Comparison of ENCODE assay signal across 36 mouse cellular contexts in the genomic region with DNA sequence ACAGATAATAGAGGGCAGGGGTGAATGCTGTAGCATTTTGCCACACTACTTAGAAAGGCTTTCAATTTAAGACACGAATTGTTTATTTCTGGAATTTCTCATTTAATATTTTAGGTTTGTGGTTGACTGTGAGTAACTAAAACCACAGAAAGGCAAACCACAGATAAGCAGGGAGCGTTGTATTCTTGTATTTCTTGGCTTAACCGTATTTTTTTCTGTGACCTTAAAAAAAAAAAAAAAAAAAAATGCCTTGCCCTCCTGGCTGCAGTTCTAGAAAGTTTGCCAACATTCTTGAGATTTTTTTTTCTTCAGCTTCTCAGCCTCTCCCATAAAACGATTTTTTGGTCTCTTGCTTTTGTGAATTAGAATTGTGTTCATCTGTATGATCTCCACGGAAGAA. TPM values are rescaled to one million over a fixed set of nuclear protein-coding genes. Genes with fewer than 3 reads are reported as not detected.
DNase-seq lines count a peak whose midpoint lies in the region; ATAC-seq and TF ChIP-seq lines count a peak whose summit lies in the region.
"Had no signal": no experiment of that assay in that cellular context is flagged by ENCODE, and none has a peak within 500 bp of the region (broad histone marks: within the 10 kb centered on the region; RNA-seq: fewer than 3 reads in every experiment).

No protein-coding gene starts in this region.

- TF ChIP-seq EP300 in CH12.LX (IDR thresholded peaks at IDR 0.05; ENCODE audit: low read length): no peak

- no peak overlapping the region for H3K4me3 ChIP-seq in lung, embryonic 14.5 days (ENCODE audit: low read depth, low read length)
- H3K4me3 ChIP-seq in lung, adult 2 months (replicated peaks; ENCODE audit: extremely low read depth, low read depth, low read length): no peak overlapping the region
- H3K4me3 ChIP-seq in CH12.LX (replicated peaks in 1 of 3; ENCODE audit: low read depth in 2 of 3, low read length in 2 of 3, poor library complexity in 1 of 3): no peak overlapping the region
- H3K4me3 ChIP-seq: forebrain, embryonic 10.5 days; forebrain, embryonic 15.5 days; heart, embryonic 10.5 days; heart, embryonic 15.5 days; hindbrain, embryonic 12.5 days; limb, embryonic 12.5 days; liver, embryonic 15.5 days; neural tube, embryonic 12.5 days had no signal

- no peak for TF ChIP-seq CTCF in lung, embryonic 14.5 days (IDR thresholded peaks at IDR 0.05; ENCODE audit: low read depth)
- no peak for TF ChIP-seq CTCF in lung, adult 2 months (IDR thresholded peaks at IDR 0.05; ENCODE audit: insufficient read depth, low read length)
- no peak for TF ChIP-seq CTCF in CH12.LX (conservative IDR thresholded peaks at IDR 0.05 in 1 of 2, IDR thresholded peaks at IDR 0.05 in 1 of 2; ENCODE audit: low read depth in 2 of 2, low read length in 2 of 2)

- WGBS in lung, embryonic 14.5 days: 38% methylated on average over 5 of the region's 5 CpGs
- 35% methylated on average over 5 of the region's 5 CpGs for WGBS in lung, adult 2 months

- H3K79me2 ChIP-seq in CH12.LX (replicated peaks; ENCODE audit: control insufficient read depth, extremely low read depth, insufficient read depth, poor library complexity, severe bottlenecking): no peaks in the 10 kb centered on the region

- in situ Hi-C loops in CH12.LX (cut with MboI; ENCODE audit: low pct_ligation_motif_present, low pct_unique_long_range_greater_than_20kb, low sequenced_read_pairs): no loop called here

- H3K9me3 ChIP-seq in lung, embryonic 14.5 days (ENCODE audit: low read depth, low read length): no peaks in the 10 kb centered on the region
- H3K9me3 ChIP-seq in CH12.LX (replicated peaks; ENCODE audit: low read length): no peaks in the 10 kb centered on the region
- H3K9me3 ChIP-seq: forebrain, embryonic 10.5 days; forebrain, embryonic 15.5 days; heart, embryonic 10.5 days; heart, embryonic 15.5 days; hindbrain, embryonic 12.5 days; limb, embryonic 12.5 days; liver, embryonic 15.5 days; neural tube, embryonic 12.5 days had no signal

- H3K4me1 ChIP-seq in lung, embryonic 14.5 days (ENCODE audit: insufficient read depth): peaks cover 4% of the 10 kb centered on the region; the same call in 1 of the 2 replicates
- H3K4me1 ChIP-seq in lung, adult 2 months (ENCODE audit: control insufficient read depth, insufficient read depth, low read length): peaks cover 5% of the 10 kb centered on the region
- H3K4me1 ChIP-seq in CH12.LX (ENCODE audit: control insufficient read depth in 1 of 2, insufficient read depth in 2 of 2): peaks cover 0 to 8% of the 10 kb centered on the region in 2 experiments; a peak in 2 of 4 replicates
- H3K4me1 ChIP-seq: forebrain, embryonic 15.5 days; heart, embryonic 15.5 days; limb, embryonic 12.5 days; liver, embryonic 15.5 days; neural tube, embryonic 12.5 days had no signal

- no peaks in the 10 kb centered on the region for H3K36me3 ChIP-seq in lung, embryonic 14.5 days (ENCODE audit: insufficient read depth)
- H3K36me3 ChIP-seq in CH12.LX (replicated peaks in 1 of 2; ENCODE audit: control insufficient read depth in 1 of 2, insufficient read depth in 1 of 2, low read length in 1 of 2): no peaks in the 10 kb centered on the region
- H3K36me3 ChIP-seq: forebrain, embryonic 10.5 days; forebrain, embryonic 15.5 days; heart, embryonic 10.5 days; heart, embryonic 15.5 days; hindbrain, embryonic 12.5 days; limb, embryonic 12.5 days; liver, embryonic 15.5 days; neural tube, embryonic 12.5 days had no signal

- peak; percentile 53 for DNase-seq in lung, embryonic 14.5 days
- DNase-seq in lung, adult 2 months: no peak
- no peak for DNase-seq in CH12.LX (ENCODE audit: extremely low read depth)
- no peak for DNase-seq in testis, postnatal 10 days (ENCODE audit: low spot score)
- DNase-seq in frontal cortex, postnatal 10 days (ENCODE audit: low spot score in 2 of 2): no peak
- DNase-seq: adrenal gland, postnatal 36 days; B cell, adult 2 months; cerebellum, adult 8-10 months; cerebellum, postnatal 25 days; gastrocnemius, postnatal 10 days; kidney, adult 8-10 months; kidney, postnatal 25 days; lung, postnatal 10 days; right cerebral cortex, adult 18-20 months; thymus, adult 2 months; thymus, postnatal 36 days had no signal

- TF ChIP-seq POLR2A in lung, adult 2 months (IDR thresholded peaks at IDR 0.05; ENCODE audit: borderline replicate concordance, extremely low read depth, low read depth, low read length): no peak
- no peak for TF ChIP-seq POLR2A in CH12.LX (IDR thresholded peaks at IDR 0.05; ENCODE audit: low read depth, low read length)

- no peak for TF ChIP-seq RAD21 in CH12.LX (IDR thresholded peaks at IDR 0.05; ENCODE audit: low read depth, low read length)

- no peaks in the 10 kb centered on the region for H3K27me3 ChIP-seq in lung, embryonic 14.5 days (ENCODE audit: insufficient read depth, low read length)
- peaks cover 2% of the 10 kb centered on the region for H3K27me3 ChIP-seq in CH12.LX (replicated peaks)
- H3K27me3 ChIP-seq: forebrain, embryonic 15.5 days; heart, embryonic 15.5 days; limb, embryonic 12.5 days; liver, embryonic 15.5 days; neural tube, embryonic 12.5 days had no signal

- no peak for ATAC-seq in lung, embryonic 14.5 days (ENCODE audit: insufficient read depth)
- peak; percentile 57; the same call in 1 of the 2 replicates for ATAC-seq in common myeloid progenitor, adult 5-6 weeks (replicated peaks; ENCODE audit: low read depth, poor library complexity, severe bottlenecking)
- ATAC-seq in megakaryocyte progenitor cell, adult 5-6 weeks (replicated peaks; ENCODE audit: poor library complexity): no peak
- ATAC-seq: forebrain, embryonic 15.5 days; intestine, embryonic 16.5 days; midbrain, embryonic 16.5 days had no signal

- no peak overlapping the region for H3K4me2 ChIP-seq in lung, embryonic 14.5 days
- H3K4me2 ChIP-seq in CH12.LX (ENCODE audit: insufficient read depth, low read depth, poor library complexity, severe bottlenecking): no peak overlapping the region
- H3K4me2 ChIP-seq: forebrain, embryonic 15.5 days; heart, embryonic 15.5 days; hindbrain, embryonic 12.5 days; limb, embryonic 12.5 days; liver, embryonic 15.5 days; midbrain, embryonic 11.5 days; neural tube, embryonic 12.5 days had no signal

- dilution Hi-C loops in CH12.LX (cut with MboI; ENCODE audit: extremely low pct_ligation_motif_present, extremely low pct_unique_long_range_greater_than_20kb, low sequenced_read_pairs): no loop called here

- no peak overlapping the region for H3K27ac ChIP-seq in lung, embryonic 14.5 days (ENCODE audit: low read depth)
- no peak overlapping the region for H3K27ac ChIP-seq in CH12.LX (ENCODE audit: insufficient read depth, low read depth)
- H3K27ac ChIP-seq: forebrain, embryonic 10.5 days; forebrain, embryonic 15.5 days; heart, embryonic 10.5 days; heart, embryonic 15.5 days; hindbrain, embryonic 12.5 days; limb, embryonic 12.5 days; liver, embryonic 15.5 days; neural tube, embryonic 12.5 days; stomach, postnatal 0 days had no signal

- no peak overlapping the region for H3K9ac ChIP-seq in lung, embryonic 14.5 days
- no peak overlapping the region for H3K9ac ChIP-seq in CH12.LX (ENCODE audit: insufficient read depth, low read depth)
- H3K9ac ChIP-seq: forebrain, embryonic 15.5 days; heart, embryonic 15.5 days; hindbrain, embryonic 12.5 days; limb, embryonic 12.5 days; liver, embryonic 15.5 days; neural tube, embryonic 12.5 days had no signal

TF ChIP-seq in CH12.LX, 34 proteins besides CTCF, POLR2A, EP300 and RAD21:
- TF ChIP-seq IRF4 (IDR thresholded peaks at IDR 0.05; ENCODE audit: low read depth, low read length) (no peak), SMC3 (IDR thresholded peaks at IDR 0.05; ENCODE audit: low read depth, low read length) (no peak), MYC (IDR thresholded peaks at IDR 0.05; ENCODE audit: low read depth, low read length) (no peak), ZNF384 (IDR thresholded peaks at IDR 0.05; ENCODE audit: low read depth, low read length) (peak; percentile 42; the same call in 1 of the 2 replicates), MXI1 (IDR thresholded peaks at IDR 0.05; ENCODE audit: low read depth, low read length) (no peak), HCFC1 (IDR thresholded peaks at IDR 0.05; ENCODE audit: low read depth, low read length) (no peak), USF2 (conservative IDR thresholded peaks at IDR 0.05; ENCODE audit: low read depth, low read length) (no peak)

RNA-seq across cellular contexts. Expression of a gene that starts 18.6 kb away (rescaled TPM):
- polyA plus RNA-seq in lung, embryonic 14.5 days (2014; fragmentation: Nextera tagmentation; extraction: Ambion mirVana): 0.47 and 0.73 TPM in 2 replicates
- polyA plus RNA-seq in lung, adult 2 months (2012; rRNA removed): 0.63 and 1.1 TPM in 2 replicates
- 0.08 TPM in 1 of 2 replicates, not detected in the other for total RNA-seq in CH12.LX (2012; rRNA removed)
- total RNA-seq in CH12.LX (2014; rRNA removed): not detected in 2 replicates
- polyA plus RNA-seq in CH12.LX (2012; ENCODE audit: insufficient read length, low read depth): not detected in 2 replicates
- total RNA-seq in common myeloid progenitor, adult 5-6 weeks (2017): not detected in 2 replicates
- not detected in 2 replicates for total RNA-seq in megakaryocyte progenitor cell, adult 5-6 weeks (2015)
- 0.17 and 0.21 TPM in 2 replicates for total RNA-seq in megakaryocyte progenitor cell, adult 5-6 weeks (2017)
- total RNA-seq: adrenal gland, adult 18-20 months; adrenal gland, postnatal 36 days; heart, postnatal 25 days; liver, adult 2 months; megakaryocyte, adult 5-6 weeks had no signal
- polyA plus RNA-seq: gonadal fat pad, adult 2 months; heart, embryonic 15.5 days; liver, adult 2 months had no signal

RNA-seq across cellular contexts. Expression of a gene that starts 52.2 kb away (rescaled TPM):
- 0.20 and 0.32 TPM in 2 replicates for polyA plus RNA-seq in lung, embryonic 14.5 days (2014; fragmentation: Nextera tagmentation; extraction: Ambion mirVana)
- polyA plus RNA-seq in lung, adult 2 months (2012; rRNA removed): not detected in 2 replicates
- total RNA-seq in CH12.LX (2012; rRNA removed): 0.46 and 0.64 TPM in 2 replicates
- total RNA-seq in CH12.LX (2014; rRNA removed): 5.7 and 6.6 TPM in 2 replicates
- 2.1 and 4.0 TPM in 2 replicates for polyA plus RNA-seq in CH12.LX (2012; ENCODE audit: insufficient read length, low read depth)
- total RNA-seq in common myeloid progenitor, adult 5-6 weeks (2017): 0.73 and 1.1 TPM in 2 replicates
- 0.12 and 0.20 TPM in 2 replicates for total RNA-seq in megakaryocyte progenitor cell, adult 5-6 weeks (2015)
- total RNA-seq in megakaryocyte progenitor cell, adult 5-6 weeks (2017): 0.47 and 1.3 TPM in 2 replicates
- polyA plus RNA-seq: forebrain, embryonic 15.5 days; hindbrain, embryonic 12.5 days; liver, adult 2 months; neural tube, embryonic 12.5 days; spleen, adult 2 months; thymus, adult 2 months had no signal
